Mouse (Mus musculus): ENCODE measurements around the gene Pnpo. TPM values are rescaled to one million over a fixed set of nuclear protein-coding genes. Genes with fewer than 3 reads are reported as not detected.

The Pnpo gene
- polyA plus RNA-seq, 1 experiment from 2014 or later: 26.7 TPM

DNA sequence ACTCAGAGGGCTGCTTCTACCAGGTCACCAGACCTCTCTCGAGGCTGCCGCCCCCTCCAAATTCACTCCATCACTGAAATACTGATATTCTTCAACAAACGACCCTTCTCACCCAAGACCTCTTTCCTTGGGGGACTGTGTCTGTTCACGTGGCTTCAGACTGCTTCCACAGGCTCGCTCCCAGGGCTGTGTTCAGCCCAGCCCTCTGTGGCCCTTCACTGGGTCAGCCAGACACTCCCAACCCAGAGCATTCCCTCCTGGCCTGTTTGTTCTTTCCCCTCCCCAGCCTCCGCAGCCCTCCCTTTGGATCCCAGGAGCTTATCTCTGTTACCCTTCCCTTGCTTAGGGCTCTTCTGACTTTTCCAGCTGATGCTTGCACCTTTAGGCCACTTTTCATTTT is 24.7 kb upstream of the Pnpo start:
- H3K27me3 ChIP-seq (ENCODE audit: control insufficient read depth, insufficient read depth, low read length): no peaks in the 10 kb centered on the region
- WGBS: 69% methylated on average over 6 of the region's 6 CpGs
- DNase-seq (ENCODE audit: low spot score) (no peak), ATAC-seq (replicated peaks; ENCODE audit: insufficient number of reproducible peaks, low FRiP score, low TSS enrichment, low read depth) (no peak)
- no peak overlapping the region for H3K4me3 ChIP-seq (ENCODE audit: low read depth, low read length)
- H3K4me1 ChIP-seq (ENCODE audit: control insufficient read depth, insufficient read depth, low read length): no peaks in the 10 kb centered on the region; the same call in 1 of the 2 replicates
- no peak overlapping the region for H3K27ac ChIP-seq (replicated peaks; ENCODE audit: low read depth, low read length)
- no peak overlapping the region for H3K9ac ChIP-seq (replicated peaks; ENCODE audit: low read length)
- H3K4me2 ChIP-seq (ENCODE audit: low read depth, low read length): no peak overlapping the region
- no peaks in the 10 kb centered on the region for H3K36me3 ChIP-seq (replicated peaks; ENCODE audit: control insufficient read depth, insufficient read depth, low read depth, low read length)
- no peaks in the 10 kb centered on the region for H3K9me3 ChIP-seq (replicated peaks; ENCODE audit: control insufficient read depth, low read length)

GRCm38 (mm10) chr11:96967544-96968269 is 23.9 kb upstream of the Pnpo start:
- H3K4me3 ChIP-seq (ENCODE audit: low read depth, low read length): no peak overlapping the region
- no peaks in the 10 kb centered on the region; the same call in 1 of the 2 replicates for H3K4me1 ChIP-seq (ENCODE audit: control insufficient read depth, insufficient read depth, low read length)
- H3K27me3 ChIP-seq (ENCODE audit: control insufficient read depth, insufficient read depth, low read length): no peaks in the 10 kb centered on the region
- no peak overlapping the region for H3K4me2 ChIP-seq (ENCODE audit: low read depth, low read length)
- no peak overlapping the region for H3K9ac ChIP-seq (replicated peaks; ENCODE audit: low read length)
- WGBS: 87% methylated on average over 11 of the region's 11 CpGs
- ATAC-seq (replicated peaks; ENCODE audit: insufficient number of reproducible peaks, low FRiP score, low TSS enrichment, low read depth) (no peak), DNase-seq (ENCODE audit: low spot score) (no peak)
- H3K36me3 ChIP-seq (replicated peaks; ENCODE audit: control insufficient read depth, insufficient read depth, low read depth, low read length): no peaks in the 10 kb centered on the region
- H3K27ac ChIP-seq (replicated peaks; ENCODE audit: low read depth, low read length): 0 out of 2 replicates have a peak overlapping the region, but pooled peaks have one; percentile 2
- no peaks in the 10 kb centered on the region for H3K9me3 ChIP-seq (replicated peaks; ENCODE audit: control insufficient read depth, low read length)

GRCm38 (mm10) chr11:96966914-96967543 is 23.2 kb upstream of the Pnpo start:
- no peak overlapping the region for H3K4me2 ChIP-seq (ENCODE audit: low read depth, low read length)
- DNase-seq (ENCODE audit: low spot score) (no peak), ATAC-seq (replicated peaks; ENCODE audit: insufficient number of reproducible peaks, low FRiP score, low TSS enrichment, low read depth) (no peak)
- H3K36me3 ChIP-seq (replicated peaks; ENCODE audit: control insufficient read depth, insufficient read depth, low read depth, low read length): no peaks in the 10 kb centered on the region
- H3K9ac ChIP-seq (replicated peaks; ENCODE audit: low read length): no peak overlapping the region
- H3K9me3 ChIP-seq (replicated peaks; ENCODE audit: control insufficient read depth, low read length): no peaks in the 10 kb centered on the region
- H3K27me3 ChIP-seq (ENCODE audit: control insufficient read depth, insufficient read depth, low read length): no peaks in the 10 kb centered on the region
- no peaks in the 10 kb centered on the region; the same call in 1 of the 2 replicates for H3K4me1 ChIP-seq (ENCODE audit: control insufficient read depth, insufficient read depth, low read length)
- H3K4me3 ChIP-seq (ENCODE audit: low read depth, low read length): no peak overlapping the region
- H3K27ac ChIP-seq (replicated peaks; ENCODE audit: low read depth, low read length): 0 out of 2 replicates have a peak overlapping the region, but pooled peaks have one; percentile 2
- 91% methylated on average over 13 of the region's 13 CpGs for WGBS

- Histone ChIP-seq H3K9me3 (replicated peaks; ENCODE audit: control insufficient read depth, low read length) (no peaks in the 10 kb centered on the region), H3K27me3 (ENCODE audit: control insufficient read depth, insufficient read depth, low read length) (no peaks in the 10 kb centered on the region), H3K4me1 (ENCODE audit: control insufficient read depth, insufficient read depth, low read length) (no peaks in the 10 kb centered on the region; the same call in 1 of the 2 replicates), H3K36me3 (replicated peaks; ENCODE audit: control insufficient read depth, insufficient read depth, low read depth, low read length) (peaks cover 2% of the 10 kb centered on the region; the same call in 1 of the 2 replicates), H3K4me3 (ENCODE audit: low read depth, low read length) (no peak overlapping the region), H3K9ac (replicated peaks; ENCODE audit: low read length) (no peak overlapping the region), H3K4me2 (ENCODE audit: low read depth, low read length) (no peak overlapping the region), H3K27ac (replicated peaks; ENCODE audit: low read depth, low read length) (no peak overlapping the region)
- DNase-seq (ENCODE audit: low spot score) (no peak), ATAC-seq (replicated peaks; ENCODE audit: insufficient number of reproducible peaks, low FRiP score, low TSS enrichment, low read depth) (no peak)
- WGBS: 91% methylated on average over 3 of the region's 3 CpGs
These were observed 22.4 kb upstream of the Pnpo start for GRCm38 (mm10) chr11:96966172-96966571.

GRCm38 (mm10) chr11:96963580-96963979 is 19.8 kb upstream of the Pnpo start:
- H3K4me1 ChIP-seq (ENCODE audit: control insufficient read depth, insufficient read depth, low read length): no peaks in the 10 kb centered on the region

GRCm38 (mm10) chr11:96957061-96957805 is 13.4 kb upstream of the Pnpo start:
- H3K36me3 ChIP-seq (replicated peaks; ENCODE audit: control insufficient read depth, insufficient read depth, low read depth, low read length): peaks cover 23% of the 10 kb centered on the region
- DNase-seq (ENCODE audit: low spot score): no peak
- no peak overlapping the region for H3K4me2 ChIP-seq (ENCODE audit: low read depth, low read length)
- ATAC-seq (replicated peaks; ENCODE audit: insufficient number of reproducible peaks, low FRiP score, low TSS enrichment, low read depth): no peak
- H3K27me3 ChIP-seq (ENCODE audit: control insufficient read depth, insufficient read depth, low read length): no peaks in the 10 kb centered on the region
- no peak overlapping the region for H3K27ac ChIP-seq (replicated peaks; ENCODE audit: low read depth, low read length)
- no peak overlapping the region for H3K9ac ChIP-seq (replicated peaks; ENCODE audit: low read length)
- no peaks in the 10 kb centered on the region for H3K4me1 ChIP-seq (ENCODE audit: control insufficient read depth, insufficient read depth, low read length)
- no peaks in the 10 kb centered on the region for H3K9me3 ChIP-seq (replicated peaks; ENCODE audit: control insufficient read depth, low read length)
- no peak overlapping the region for H3K4me3 ChIP-seq (ENCODE audit: low read depth, low read length)
- 91% methylated on average over 10 of the region's 10 CpGs for WGBS

More at GRCm38 (mm10) chr11:96963580-96963979, 19.8 kb upstream of the Pnpo start:
- no peak overlapping the region for H3K4me3 ChIP-seq (ENCODE audit: low read depth, low read length)
- peaks cover 10% of the 10 kb centered on the region for H3K36me3 ChIP-seq (replicated peaks; ENCODE audit: control insufficient read depth, insufficient read depth, low read depth, low read length)
- 21% methylated on average over 8 of the region's 8 CpGs for WGBS
- H3K27me3 ChIP-seq (ENCODE audit: control insufficient read depth, insufficient read depth, low read length): no peaks in the 10 kb centered on the region
- ATAC-seq (replicated peaks; ENCODE audit: insufficient number of reproducible peaks, low FRiP score, low TSS enrichment, low read depth) (peak; percentile 51; the same call in 1 of the 2 replicates), DNase-seq (ENCODE audit: low spot score) (peak; percentile 88)
- H3K4me2 ChIP-seq (ENCODE audit: low read depth, low read length): no peak overlapping the region
- H3K27ac ChIP-seq (replicated peaks; ENCODE audit: low read depth, low read length): no peak overlapping the region
- no peaks in the 10 kb centered on the region for H3K9me3 ChIP-seq (replicated peaks; ENCODE audit: control insufficient read depth, low read length)
- no peak overlapping the region for H3K9ac ChIP-seq (replicated peaks; ENCODE audit: low read length)

GRCm38 (mm10) chr11:96956009-96956724 is 12.4 kb upstream of the Pnpo start:
- WGBS: 59% methylated on average over 20 of the region's 20 CpGs
- Histone ChIP-seq H3K9ac (replicated peaks; ENCODE audit: low read length) (no peak overlapping the region), H3K27ac (replicated peaks; ENCODE audit: low read depth, low read length) (no peak overlapping the region), H3K4me3 (ENCODE audit: low read depth, low read length) (no peak overlapping the region), H3K27me3 (ENCODE audit: control insufficient read depth, insufficient read depth, low read length) (no peaks in the 10 kb centered on the region), H3K36me3 (replicated peaks; ENCODE audit: control insufficient read depth, insufficient read depth, low read depth, low read length) (peaks cover 22% of the 10 kb centered on the region), H3K9me3 (replicated peaks; ENCODE audit: control insufficient read depth, low read length) (no peaks in the 10 kb centered on the region), H3K4me2 (ENCODE audit: low read depth, low read length) (no peak overlapping the region), H3K4me1 (ENCODE audit: control insufficient read depth, insufficient read depth, low read length) (no peaks in the 10 kb centered on the region)
- DNase-seq (ENCODE audit: low spot score): peak; percentile 49
- ATAC-seq (replicated peaks; ENCODE audit: insufficient number of reproducible peaks, low FRiP score, low TSS enrichment, low read depth): no peak

Data from embryonic facial prominence, embryonic 11.5 days (tissue).